Mouse (Mus musculus) brain, adult 2 months (tissue): ENCODE results near the gene Nsmf.

Source experiments
- DNase-seq: peaks from one replicate; pipeline ENCODE4 v3.0.0; 2011; ENCODE audit warnings: low read depth, low spot score

The Nsmf gene

DNA sequence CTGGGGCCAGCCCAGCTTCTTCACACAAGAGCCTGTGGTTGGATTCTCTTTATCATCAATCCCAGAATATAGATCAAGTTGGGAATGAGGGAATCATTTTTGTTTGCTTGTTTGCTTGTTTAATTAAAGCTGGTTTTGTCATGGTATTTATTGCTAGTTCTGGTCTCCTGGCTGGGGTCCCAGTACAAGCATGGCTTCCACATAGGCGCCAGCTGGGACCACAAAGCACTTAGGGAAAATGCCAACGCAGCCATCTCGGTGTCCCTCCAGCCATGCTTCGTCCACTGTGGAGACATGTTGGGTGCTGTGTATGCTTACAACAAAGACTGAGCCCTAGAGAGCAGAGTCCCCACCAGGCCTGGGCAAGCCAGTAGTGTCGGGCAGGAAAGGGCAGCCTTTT lies 31.4 kb downstream of the Nsmf start:
- DNase-seq, result no peak

- DNase-seq, result no peak
Measured at GRCm38 (mm10) chr2:25087842-25088241, 33.7 kb downstream of the Nsmf start.

DNA sequence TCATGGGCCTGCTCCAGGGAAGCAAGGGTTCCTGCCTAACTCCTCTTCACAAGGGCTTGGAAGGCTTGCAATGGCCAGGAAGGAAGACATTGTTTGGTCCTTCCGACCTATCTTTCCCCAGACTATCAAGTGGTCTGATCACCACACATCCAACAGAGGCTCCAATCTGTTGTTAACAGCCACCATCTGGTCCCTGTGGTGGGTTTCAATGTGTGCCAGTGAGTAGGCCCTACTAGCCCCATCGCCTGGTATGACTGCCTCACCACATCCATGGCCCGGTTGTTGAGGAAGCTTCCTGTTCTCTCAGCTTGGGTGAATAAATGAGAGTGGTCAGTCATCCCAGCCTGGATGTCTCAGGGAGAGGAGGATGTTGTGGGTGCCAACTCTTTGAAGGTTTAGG lies 34.5 kb downstream of the Nsmf start:
- no peak for DNase-seq

GRCm38 (mm10) chr2:25094785-25095108 lies 40.6 kb downstream of the Nsmf start:
- DNase-seq, result no peak

DNA sequence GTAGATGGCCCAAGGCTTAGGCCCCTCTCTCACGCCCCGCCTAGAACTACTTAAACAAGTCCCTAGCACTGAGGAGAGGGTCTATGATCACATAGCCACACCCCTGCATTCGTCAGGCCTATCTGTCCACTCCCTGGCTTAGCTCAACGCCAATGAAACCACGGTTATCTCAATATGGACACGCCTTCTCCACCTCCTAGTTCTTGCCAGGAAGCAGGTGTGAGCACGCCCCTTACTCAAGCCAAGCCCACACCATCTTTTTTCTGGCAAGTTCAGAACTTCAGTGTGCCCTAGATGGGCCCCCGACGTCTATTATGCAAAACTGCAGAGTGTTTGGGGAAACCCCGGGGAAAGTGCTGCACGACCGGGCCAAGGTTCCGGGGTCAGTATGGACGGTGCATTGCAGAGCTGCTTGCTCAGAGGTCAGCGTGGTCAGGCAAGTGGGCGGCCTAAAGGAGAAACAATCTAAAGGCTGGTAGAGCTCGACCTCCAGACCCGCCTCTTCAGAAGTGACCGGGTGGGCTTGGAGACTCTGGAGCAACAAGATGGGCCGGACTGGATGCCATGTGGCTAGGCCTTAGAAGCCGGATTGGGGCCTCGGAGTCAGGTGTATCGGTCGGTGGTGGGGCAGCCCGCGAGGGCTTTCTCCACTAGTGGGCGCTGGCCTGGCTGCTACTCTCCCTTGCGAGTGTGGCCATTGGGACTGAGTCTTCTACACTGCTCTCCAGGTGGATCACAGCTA lies 41.1 kb downstream of the Nsmf start, which contains the start of gene Noxa1:
Noxa1 (minus strand) TSS at position 41 of the 742 bp plus-strand sequence.
- no peak for DNase-seq

- peak; percentile 63 for DNase-seq
Measured at GRCm38 (mm10) chr2:25098005-25098615, 44.0 kb downstream of the Nsmf start.

GRCm38 (mm10) chr2:25098956-25099355 lies 44.8 kb downstream of the Nsmf start:
- peak; percentile 59 for DNase-seq

DNA sequence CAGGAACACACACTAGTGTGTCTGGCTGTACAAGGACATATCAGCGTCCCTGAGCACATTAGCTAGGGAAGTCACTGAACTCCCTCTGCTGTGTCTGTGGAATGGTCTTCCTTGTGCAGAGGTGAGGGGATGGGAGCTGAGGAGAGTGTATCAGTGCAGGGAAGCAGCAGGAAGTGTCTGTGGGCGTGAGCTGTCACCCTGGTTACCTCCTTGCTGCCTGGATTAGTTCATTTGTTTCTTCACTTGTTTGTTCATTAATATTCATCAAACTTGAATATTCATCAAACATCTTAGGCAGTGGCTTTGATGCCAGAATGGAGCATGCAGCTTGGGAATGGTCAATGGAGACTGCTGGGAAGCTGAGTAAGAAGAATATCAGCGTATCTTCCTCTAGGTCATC lies 45.5 kb downstream of the Nsmf start:
- peak; percentile 26 for DNase-seq

DNA sequence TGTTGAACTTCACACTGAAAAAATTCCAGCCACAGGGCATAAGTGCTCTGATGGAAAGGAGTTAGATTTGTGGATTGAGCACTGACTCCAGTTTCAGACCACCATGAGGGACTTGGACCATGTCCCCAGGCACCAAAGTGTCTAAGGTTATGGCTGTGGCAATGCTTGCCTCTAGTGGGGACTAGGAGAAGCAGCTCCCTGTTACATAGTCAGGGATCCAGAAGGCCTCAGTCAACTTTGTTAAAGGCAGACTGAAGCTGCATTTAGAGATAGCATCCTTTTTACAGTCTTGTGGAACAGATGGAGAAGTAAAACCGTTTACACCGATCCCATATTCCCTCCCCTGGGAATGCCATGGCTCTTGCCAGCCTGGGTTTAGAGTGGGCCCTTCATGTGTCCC lies 50.0 kb downstream of the Nsmf start:
- DNase-seq, result peak; percentile 19

- peak; percentile 12 for DNase-seq
Measured at GRCm38 (mm10) chr2:25106045-25106444, 51.9 kb downstream of the Nsmf start.

GRCm38 (mm10) chr2:25109487-25109886 lies 55.3 kb downstream of the Nsmf start:
- DNase-seq, result no peak

DNA sequence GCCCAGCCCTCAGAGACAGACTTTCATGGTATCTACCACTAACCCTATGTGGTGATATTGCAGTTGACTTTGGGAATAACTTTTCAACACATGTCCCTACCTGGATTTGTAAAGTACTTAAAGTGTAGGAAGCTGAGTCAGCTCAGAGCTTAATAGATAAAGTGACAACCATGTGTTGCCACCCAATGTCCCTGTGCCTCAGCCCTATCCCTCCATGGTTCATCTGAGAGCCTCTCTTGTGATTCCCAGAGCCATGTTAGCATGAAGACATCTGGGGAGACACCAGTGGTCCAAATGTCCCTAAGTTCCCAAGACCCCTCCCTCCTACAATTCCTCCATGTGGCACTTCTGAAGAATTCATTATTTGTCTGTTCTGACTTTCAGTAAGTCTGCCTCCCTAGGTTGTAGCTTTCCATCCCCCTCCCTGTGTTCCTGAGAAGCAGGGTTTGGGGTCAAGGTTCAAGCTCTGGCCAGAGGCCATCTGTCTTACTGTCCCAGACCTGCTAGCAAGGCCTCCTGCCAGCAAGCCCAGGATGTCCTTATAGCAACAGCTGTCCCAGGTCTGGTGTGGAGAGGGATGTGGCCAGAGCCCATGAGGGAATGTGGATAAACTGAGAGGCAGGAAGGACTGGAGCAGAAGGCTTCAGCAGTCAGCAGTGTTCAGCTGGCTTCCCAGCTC lies 56.5 kb downstream of the Nsmf start:
- DNase-seq, result no peak

- no peak for DNase-seq
Measured at GRCm38 (mm10) chr2:25111184-25111791, 57.1 kb downstream of the Nsmf start.
